Mouse (Mus musculus) lung, postnatal 0 days (tissue): ENCODE results near the gene Lars2.

Experiments used
- CTCF ChIP-seq: IDR thresholded peaks from 2 replicates; pipeline ENCODE4 v1.5.1; 2016; ENCODE audit warnings: antibody characterized with exemption, mild to moderate bottlenecking
- EP300 ChIP-seq: IDR thresholded peaks from 2 replicates; pipeline ENCODE4 v1.6.1; 2016; ENCODE audit warnings: antibody characterized with exemption, mild to moderate bottlenecking, control low read depth

- TF ChIP-seq EP300 (peak; percentile 46; the same call in 1 of the 2 replicates), CTCF (no peak)
These were observed 124.2 kb downstream of the Lars2 start for GRCm38 (mm10) chr9:123490930-123491329.
